Mouse (Mus musculus): ENCODE data around the gene Atf6.

Atf6 gene

DNA sequence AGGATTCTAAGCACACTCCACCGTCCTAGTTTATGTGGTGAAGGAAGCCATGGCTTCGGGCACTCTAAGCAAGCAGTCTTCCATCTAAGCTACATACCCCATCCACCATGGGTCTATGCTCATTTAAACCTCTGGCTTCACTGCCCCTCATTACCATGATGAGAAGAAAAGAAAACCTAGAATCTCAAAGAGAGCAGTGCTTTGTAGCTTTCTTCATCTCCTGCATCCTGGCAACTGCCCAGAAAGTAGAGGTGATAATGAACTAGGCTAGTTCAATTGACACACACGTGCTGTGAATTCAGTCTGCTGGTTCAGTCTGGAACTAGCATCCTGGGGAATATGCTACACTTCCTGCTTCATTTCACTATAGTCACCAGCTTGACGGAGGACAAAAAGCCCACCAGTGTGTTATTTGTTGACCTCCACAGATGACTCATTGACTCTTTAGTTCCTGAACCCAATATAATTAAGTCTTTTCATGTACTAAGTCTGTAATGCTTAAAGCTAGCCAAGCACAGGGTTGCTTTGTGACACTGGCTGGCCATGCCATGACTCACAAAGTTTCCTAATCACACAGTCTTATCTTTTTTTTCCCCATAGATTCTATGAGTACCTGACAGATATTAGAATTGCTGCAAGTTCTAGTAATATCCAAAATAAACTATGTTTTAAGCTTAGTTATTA lies 162.5 kb downstream of the Atf6 start:
- DNase-seq (ENCODE audit: low spot score) = no peak

- no peak for DNase-seq (ENCODE audit: low spot score)
Measured at GRCm38 (mm10) chr1:170704103-170704502, 163.5 kb downstream of the Atf6 start.

GRCm38 (mm10) chr1:170702958-170703357 lies 164.6 kb downstream of the Atf6 start:
- DNase-seq (ENCODE audit: low spot score) = peak; percentile 63

- DNase-seq (ENCODE audit: low spot score) = no peak
Measured at GRCm38 (mm10) chr1:170702263-170702662, 165.3 kb downstream of the Atf6 start.

DNA sequence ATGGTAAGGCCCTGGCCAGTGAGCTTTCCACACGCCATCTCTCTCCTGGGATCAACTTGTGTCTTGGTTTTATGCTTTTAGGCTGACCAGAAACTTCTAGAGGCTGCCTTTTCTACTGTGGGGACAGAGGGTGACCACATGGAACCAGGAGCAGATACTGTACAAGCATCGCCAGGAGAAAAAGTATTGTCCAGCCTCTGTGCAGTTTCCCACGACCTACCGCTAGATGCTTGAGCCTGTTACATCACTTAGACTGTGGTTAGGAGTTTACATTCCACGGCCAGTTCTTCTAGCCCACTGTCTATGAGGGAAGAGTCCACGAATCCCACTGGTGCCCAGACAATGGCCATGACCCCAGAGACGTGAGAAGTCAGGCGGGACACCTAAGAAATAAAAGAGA lies 166.0 kb downstream of the Atf6 start:
- DNase-seq (ENCODE audit: low spot score) = peak; percentile 29

- DNase-seq (ENCODE audit: low spot score) = no peak
Measured at GRCm38 (mm10) chr1:170701178-170701577, 166.4 kb downstream of the Atf6 start.

GRCm38 (mm10) chr1:170700496-170701027 lies 167.0 kb downstream of the Atf6 start:
- no peak for DNase-seq (ENCODE audit: low spot score)

GRCm38 (mm10) chr1:170699553-170699952 lies 168.0 kb downstream of the Atf6 start:
- DNase-seq (ENCODE audit: low spot score) = peak; percentile 55

- DNase-seq (ENCODE audit: low spot score) = peak; percentile 57
Measured at GRCm38 (mm10) chr1:170698771-170699170, 168.8 kb downstream of the Atf6 start.

- peak; percentile 51 for DNase-seq (ENCODE audit: low spot score)
Measured at GRCm38 (mm10) chr1:170697771-170698356, 169.7 kb downstream of the Atf6 start.

- peak; percentile 62 for DNase-seq (ENCODE audit: low spot score)
Measured at GRCm38 (mm10) chr1:170696996-170697395, 170.6 kb downstream of the Atf6 start.

DNA sequence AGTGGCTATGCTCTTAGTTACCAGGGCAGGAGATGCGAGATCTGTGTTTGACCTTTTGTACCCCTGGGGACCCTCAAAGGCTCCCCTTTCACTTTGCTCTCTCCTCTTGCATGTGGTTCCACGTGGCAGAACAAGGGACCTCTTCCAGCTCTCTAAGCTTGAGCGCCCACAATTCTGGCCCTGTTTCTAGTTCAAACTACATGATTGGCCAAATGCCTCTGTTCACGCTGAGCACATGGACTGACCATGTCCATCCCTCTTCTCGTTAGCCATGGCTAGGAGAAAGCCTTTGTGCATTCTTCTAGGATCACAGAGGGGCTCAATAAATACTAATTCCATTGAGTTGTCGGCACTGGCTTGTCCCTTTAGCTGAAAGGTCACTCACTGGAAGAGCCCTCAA lies 172.2 kb downstream of the Atf6 start:
- no peak for DNase-seq (ENCODE audit: low spot score)

DNA sequence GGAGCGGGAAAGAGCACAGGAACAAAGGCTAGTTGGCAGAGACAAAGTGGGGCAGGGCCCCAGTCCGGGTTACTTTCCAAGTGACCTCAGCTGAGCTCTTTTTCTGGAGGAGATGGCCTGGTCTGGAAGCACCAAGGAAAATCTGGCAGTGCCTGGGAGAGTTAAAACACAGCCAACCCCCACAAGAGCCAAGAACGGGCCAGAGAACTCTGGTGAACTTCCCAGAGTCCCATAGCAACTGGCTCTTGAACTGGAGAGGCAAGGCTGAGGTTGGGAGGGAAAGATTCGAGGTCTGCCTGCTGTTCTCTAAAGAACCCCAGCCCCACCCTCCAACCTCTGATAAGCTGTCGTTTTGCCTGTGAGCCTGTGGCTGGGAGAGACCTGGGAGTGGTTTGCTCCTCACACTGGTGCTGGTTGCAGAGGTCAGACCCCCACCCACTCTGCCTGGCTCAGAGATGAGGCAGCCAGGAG lies 172.7 kb downstream of the Atf6 start:
- DNase-seq (ENCODE audit: low spot score) = peak; percentile 92

DNA sequence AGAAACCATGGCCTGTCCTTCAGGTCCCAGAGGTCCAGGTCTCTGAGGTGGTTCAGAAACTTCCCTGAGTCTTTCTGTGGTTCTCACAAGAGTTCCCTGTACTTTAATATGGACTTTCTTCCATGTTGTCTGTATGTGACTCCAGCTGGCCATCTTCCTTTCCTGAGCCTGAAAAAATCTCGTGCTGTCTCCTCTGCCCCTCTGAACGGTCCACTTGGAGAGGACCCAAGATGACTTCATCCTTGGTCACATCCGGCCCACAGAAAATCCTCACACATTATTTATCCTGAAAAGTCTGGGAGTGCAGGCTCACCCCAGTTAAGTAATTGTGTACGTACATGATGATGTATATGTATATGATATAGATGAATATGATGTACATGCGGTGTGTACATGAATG lies 176.3 kb downstream of the Atf6 start:
- peak; percentile 41 for DNase-seq (ENCODE audit: low spot score)

DNA sequence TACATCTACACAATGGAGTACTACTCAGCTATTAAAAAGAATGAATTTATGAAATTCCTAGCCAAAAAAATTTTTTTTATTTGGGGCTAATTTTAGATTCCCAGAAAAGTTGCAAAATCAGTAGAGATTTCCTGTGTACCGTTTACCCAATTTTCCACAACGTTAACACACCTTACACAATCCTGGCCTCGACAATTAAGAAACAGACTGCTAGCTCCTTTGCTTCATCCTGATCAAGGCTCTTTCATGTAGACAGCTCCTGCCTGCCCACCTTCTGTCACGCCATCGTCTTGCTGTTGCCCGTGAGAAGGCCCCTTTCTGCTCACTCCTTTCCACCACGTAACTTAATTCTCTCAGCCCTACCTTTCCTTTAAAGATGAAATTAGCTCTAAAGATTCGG lies 177.8 kb downstream of the Atf6 start:
- DNase-seq (ENCODE audit: low spot score) = peak; percentile 71

DNA sequence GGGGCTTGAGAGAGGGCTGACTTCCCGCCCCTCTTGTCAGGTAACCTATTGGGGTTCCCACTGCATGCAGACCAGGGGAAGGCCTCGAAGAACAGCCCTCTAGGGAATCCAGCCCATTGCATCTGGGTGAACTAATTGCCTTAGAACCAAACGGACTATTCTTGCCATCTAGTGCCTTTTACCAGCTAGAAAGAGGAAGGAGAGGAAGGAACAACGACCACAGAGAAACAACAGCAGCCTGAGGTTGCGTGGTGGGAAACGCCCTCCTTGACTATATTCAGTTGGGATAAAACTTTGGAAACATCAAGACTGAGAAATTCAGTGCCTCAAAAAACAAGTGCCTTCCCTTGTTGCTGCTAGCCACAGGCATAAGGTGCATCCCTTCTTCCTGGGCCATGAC lies 183.7 kb downstream of the Atf6 start:
- no peak for DNase-seq (ENCODE audit: low spot score)

DNA sequence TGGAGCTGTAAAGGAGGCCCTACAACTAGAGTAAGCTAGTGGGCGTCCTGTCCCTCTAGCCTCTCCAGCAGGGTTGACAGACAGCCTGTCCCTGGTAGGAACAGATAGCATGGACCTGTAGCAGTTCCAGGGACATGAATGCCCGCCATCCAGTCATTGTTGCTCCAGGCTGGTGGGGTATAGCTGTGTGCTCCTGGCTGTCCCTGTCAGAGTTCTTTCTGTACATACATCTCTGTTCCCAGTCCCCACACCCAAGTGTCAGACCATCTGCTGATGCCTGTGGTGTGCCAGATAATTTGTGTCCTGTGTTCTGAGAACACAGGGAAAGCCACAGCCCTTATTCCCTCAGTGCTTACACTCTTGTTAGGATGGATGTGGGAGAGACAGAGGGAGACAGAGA lies 187.9 kb downstream of the Atf6 start:
- no peak for DNase-seq (ENCODE audit: low spot score)

DNA sequence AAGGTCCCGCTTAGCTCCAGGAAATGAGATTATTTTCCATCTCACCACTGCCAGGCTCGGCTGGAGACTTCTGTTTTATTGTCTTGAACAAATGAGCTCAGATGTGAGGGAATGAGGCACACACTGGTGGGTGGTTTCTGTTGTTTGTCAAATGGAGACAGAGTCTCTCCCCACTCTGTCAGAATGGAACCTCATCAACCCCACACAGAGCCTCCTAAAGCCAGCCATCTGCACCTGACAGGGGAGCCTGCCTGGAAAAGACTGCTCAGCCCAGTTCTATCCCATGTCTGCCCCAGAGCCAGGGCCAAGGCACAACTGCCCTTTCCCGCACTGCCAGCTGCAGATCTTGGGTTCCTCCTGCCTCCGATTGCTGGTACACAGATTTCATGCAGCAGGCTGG lies 188.7 kb downstream of the Atf6 start:
- DNase-seq (ENCODE audit: low spot score) = no peak

- no peak for DNase-seq (ENCODE audit: low spot score)
Measured at GRCm38 (mm10) chr1:170677681-170678080, 189.9 kb downstream of the Atf6 start.

DNA sequence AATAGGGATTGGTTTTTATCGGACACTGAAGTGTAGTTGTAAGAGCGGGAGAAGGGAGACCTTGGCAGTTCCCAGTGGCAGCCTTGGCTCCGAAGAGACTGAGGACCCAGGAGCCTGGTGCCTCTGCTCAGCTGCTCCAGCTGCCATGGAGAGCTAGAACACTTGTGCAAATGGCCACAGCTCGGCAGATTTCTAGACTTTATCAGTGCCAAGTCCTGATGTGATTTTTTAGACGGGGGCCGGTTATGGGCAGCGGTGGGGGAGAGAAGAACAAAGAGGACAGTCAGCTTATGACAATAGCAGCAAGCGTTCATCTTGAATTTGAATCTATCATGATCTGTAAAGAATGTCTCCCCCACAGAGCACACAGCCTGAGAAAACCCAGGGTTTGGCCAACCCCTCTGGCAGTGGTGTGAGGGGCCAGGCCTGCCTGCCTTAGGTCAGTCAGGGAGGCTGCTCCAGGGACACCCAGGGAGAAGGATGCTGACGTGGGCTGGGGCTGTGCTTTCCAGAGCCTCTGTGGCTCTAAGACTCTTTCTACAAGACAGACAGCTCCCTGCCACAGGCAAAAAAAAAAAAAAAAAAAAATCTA lies 193.3 kb downstream of the Atf6 start:
- DNase-seq (ENCODE audit: low spot score) = no peak

- peak; percentile 77 for DNase-seq (ENCODE audit: low spot score)
Measured at GRCm38 (mm10) chr1:170665200-170665599, 202.4 kb downstream of the Atf6 start.

DNA sequence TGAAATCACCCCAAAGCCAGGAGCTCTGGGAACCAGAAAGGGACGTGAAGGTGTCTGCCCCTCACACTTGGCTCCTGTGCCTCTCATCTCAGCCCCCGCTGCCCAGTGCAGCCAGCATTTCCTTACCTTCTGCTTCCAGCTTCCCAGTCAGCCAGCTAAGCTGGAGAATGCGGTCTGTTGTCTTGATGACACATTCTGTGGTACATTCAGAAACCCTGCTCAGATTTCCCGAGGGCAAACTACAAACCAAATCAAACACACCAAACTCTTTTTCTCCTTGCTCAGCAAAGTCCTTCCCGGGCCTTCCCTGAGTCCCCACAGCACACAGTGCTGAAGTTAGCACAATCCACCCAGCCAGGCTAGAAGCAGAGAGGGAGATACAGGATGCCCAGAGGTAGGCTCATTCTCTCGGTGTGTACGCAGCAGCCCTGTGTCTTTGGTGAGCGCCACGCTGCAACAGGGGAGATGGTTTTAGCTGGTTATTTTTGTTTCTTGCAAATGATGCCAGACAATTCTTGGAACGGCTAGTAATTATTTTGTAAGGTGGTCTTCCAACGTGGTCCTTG lies 202.9 kb downstream of the Atf6 start:
- no peak for DNase-seq (ENCODE audit: low spot score)

GRCm38 (mm10) chr1:170659260-170659659 lies 208.3 kb downstream of the Atf6 start:
- no peak for DNase-seq (ENCODE audit: low spot score)
